Mouse (Mus musculus): Measurements from ENCODE around the gene Mrpl53.
"Not testable (repeated sequence)": the region's sequence is repeated elsewhere in the genome, so short reads cannot be mapped to it uniquely, and the experiment has no call there.

Gene Mrpl53

DNA sequence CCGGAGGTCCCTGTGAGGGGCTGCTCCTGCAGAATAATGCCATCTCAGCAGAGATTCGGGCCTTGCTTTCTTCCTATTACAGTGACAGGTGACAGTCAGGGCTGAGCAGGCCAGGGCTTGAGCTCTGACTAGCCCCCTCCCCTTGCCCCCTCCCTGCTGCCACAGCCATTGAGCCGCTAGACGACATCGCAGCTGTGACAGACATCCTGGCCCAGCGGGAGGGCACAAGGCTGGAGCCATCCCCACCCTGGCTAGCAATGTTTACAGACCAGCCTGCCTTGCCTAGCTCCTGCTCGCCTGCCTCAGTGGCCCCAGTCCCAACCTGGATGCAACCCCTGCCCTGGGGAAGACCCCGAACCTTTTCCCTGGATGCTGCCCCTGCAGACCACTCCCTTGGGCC is 42.9 kb downstream of the Mrpl53 start:
- no peak for DNase-seq (ENCODE audit: low read depth)

DNA sequence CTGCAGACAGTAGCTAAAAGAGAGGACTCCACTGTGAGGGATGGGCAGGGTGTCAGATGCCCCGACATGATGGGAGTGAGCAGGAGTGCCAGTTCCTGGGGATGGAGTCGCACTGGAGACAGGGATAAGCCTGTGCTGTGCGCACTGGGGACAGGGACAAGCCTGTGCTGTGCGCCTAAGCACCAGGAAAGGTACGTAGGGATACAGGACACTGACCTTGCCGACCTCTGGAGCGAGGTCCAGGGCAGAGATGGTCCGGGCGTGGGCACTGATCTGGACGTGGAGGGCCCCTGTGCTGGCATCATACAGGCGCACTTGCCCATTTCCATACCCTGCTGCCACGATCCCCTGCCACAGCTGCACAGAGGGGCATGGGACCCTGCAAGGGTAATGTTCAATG is 44.2 kb downstream of the Mrpl53 start:
- no peak for DNase-seq (ENCODE audit: low read depth)

DNA sequence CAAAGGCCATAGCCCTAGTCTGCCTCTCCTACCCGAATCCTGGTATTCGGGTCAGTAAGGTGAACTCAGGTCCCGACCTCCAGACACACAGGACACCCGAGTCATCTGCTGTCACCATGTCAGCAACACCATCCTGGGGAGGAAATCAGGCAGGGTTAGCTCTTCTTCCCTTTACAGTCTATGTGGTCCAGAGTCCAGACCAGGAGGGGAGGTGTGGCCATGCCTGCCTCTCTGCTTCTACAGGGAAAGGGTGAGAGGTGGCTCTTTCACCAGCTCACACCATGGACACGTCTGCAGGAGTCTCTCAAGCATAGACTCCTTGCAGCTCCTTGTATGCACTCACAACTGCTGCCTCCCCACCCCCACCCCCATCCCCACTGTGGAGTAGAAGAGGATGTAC is 44.6 kb downstream of the Mrpl53 start:
- DNase-seq (ENCODE audit: low read depth) = no peak

DNA sequence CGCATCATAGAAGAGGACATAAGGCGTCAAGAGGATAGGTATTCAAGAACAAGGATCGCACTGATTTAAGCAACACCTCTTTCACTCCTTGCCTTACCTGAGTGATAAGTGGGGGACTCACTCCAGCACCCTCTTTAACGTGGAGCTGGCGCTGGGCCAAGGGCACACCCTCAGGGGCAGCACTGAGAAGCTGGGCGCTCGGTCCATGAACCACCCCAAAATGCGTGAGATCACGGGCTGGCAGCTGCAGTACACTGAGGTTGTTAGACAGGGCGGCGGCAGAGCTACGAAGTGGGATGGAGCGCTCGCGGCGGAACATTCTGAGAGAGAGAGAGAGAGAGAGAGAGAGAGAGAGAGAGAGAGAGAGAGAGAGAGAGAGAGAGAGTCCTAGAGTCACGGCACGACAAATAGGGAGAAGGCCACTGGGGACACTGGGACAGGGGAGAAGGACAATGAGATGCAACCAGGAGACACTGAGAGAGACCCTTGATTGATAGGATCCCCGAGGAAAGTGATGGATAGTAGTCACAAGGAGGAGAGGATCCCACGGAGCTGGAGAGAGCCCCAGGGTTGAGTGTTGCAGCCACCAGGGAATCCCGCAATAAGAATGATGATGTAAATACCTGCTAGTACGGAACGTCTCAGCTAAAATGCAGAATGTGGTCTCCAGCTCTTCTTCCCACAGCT is 46.9 kb downstream of the Mrpl53 start:
- DNase-seq (ENCODE audit: low read depth) = no peak

DNA sequence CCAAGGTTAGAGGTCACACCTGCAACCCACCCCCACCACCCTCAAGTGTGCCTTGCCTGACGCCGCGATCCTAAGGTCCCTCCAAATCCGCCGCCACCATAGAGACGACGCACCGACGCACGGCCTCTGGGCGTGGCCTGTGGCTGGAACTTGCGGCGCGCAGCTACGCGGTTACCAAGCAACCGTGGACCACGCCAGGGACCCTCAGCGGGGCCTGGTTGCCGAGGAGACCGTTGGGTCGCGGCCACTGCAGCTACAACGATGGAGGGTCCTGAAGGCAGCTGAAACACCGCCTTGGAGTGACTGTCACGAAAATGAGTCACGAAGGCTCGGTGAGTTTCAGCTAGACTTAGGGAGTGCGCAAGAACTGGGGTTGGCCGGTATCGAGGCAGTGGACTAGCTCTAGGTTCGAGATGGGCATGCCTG is 47.4 kb downstream of the Mrpl53 start, which contains the start of the genes Wdr54 and 1700003E16Rik:
Gene Wdr54, minus strand, starts transcription at position 139 of the 426 bp plus-strand sequence.
Gene 1700003E16Rik, plus strand, starts transcription at position 146 of the 426 bp plus-strand sequence.
- DNase-seq (ENCODE audit: low read depth) = no peak

DNA sequence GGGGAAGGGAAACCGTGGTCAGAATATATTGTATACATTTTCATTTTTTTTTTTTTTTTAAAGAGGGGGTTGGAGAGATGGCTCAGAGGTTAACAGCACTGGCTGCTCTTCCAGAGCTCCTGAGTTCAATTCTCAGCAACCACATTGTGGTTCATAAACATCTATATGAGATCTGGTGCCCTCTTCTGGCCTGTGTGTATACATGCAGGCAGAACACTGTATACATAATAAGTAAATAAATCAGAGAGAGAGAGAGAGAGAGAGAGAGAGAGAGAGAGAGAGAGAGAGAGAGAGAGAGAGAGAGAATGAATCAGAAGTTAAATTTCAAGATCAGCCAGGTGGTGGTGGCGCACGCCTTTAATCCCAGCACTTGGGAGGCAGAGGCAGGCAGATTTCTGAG is 50.6 kb downstream of the Mrpl53 start:
- not testable (repeated sequence) for DNase-seq (ENCODE audit: low read depth)
